Mouse (Mus musculus): ENCODE results near the gene Slc35b3. TPM values are rescaled to one million over a fixed set of nuclear protein-coding genes. Genes with fewer than 3 reads are reported as not detected.

The Slc35b3 gene
- polyA plus RNA-seq, 1 experiment: 20.6 TPM

GRCm38 (mm10) chr13:38944951-38945350 is 15.7 kb downstream of the Slc35b3 start:
- no peak for DNase-seq
- Histone ChIP-seq H3K4me3 (replicated peaks; ENCODE audit: extremely low read depth, low read depth, low read length) (no peak overlapping the region), H3K4me1 (ENCODE audit: control insufficient read depth, insufficient read depth, low read length) (peaks cover 7% of the 10 kb centered on the region; the same call in 1 of the 2 replicates)
- TF ChIP-seq CTCF (IDR thresholded peaks at IDR 0.05; ENCODE audit: insufficient read depth, low read length): no peak
- TF ChIP-seq POLR2A (IDR thresholded peaks at IDR 0.05; ENCODE audit: borderline replicate concordance, extremely low read depth, low read depth, low read length): no peak
- 92% methylated on average over 6 of the region's 6 CpGs for WGBS

- H3K4me3 ChIP-seq (replicated peaks; ENCODE audit: extremely low read depth, low read depth, low read length): no peak overlapping the region
- peaks cover 7% of the 10 kb centered on the region; the same call in 1 of the 2 replicates for H3K4me1 ChIP-seq (ENCODE audit: control insufficient read depth, insufficient read depth, low read length)
- WGBS: 81% methylated on average over 4 of the region's 4 CpGs
- TF ChIP-seq CTCF (IDR thresholded peaks at IDR 0.05; ENCODE audit: insufficient read depth, low read length): no peak
- TF ChIP-seq POLR2A (IDR thresholded peaks at IDR 0.05; ENCODE audit: borderline replicate concordance, extremely low read depth, low read depth, low read length): no peak
- no peak for DNase-seq
Measured at GRCm38 (mm10) chr13:38941786-38942185, 18.9 kb downstream of the Slc35b3 start.

GRCm38 (mm10) chr13:38941280-38941679 is 19.4 kb downstream of the Slc35b3 start:
- DNase-seq: no peak
- TF ChIP-seq POLR2A (IDR thresholded peaks at IDR 0.05; ENCODE audit: borderline replicate concordance, extremely low read depth, low read depth, low read length) (no peak), CTCF (IDR thresholded peaks at IDR 0.05; ENCODE audit: insufficient read depth, low read length) (no peak)
- Histone ChIP-seq H3K4me1 (ENCODE audit: control insufficient read depth, insufficient read depth, low read length) (peaks cover 2% of the 10 kb centered on the region; the same call in 1 of the 2 replicates), H3K4me3 (replicated peaks; ENCODE audit: extremely low read depth, low read depth, low read length) (no peak overlapping the region)
- WGBS: 82% methylated on average over 19 of the region's 19 CpGs

- 77% methylated on average over 2 of the region's 2 CpGs for WGBS
- DNase-seq: no peak
- Histone ChIP-seq H3K4me1 (ENCODE audit: control insufficient read depth, insufficient read depth, low read length) (no peaks in the 10 kb centered on the region), H3K4me3 (replicated peaks; ENCODE audit: extremely low read depth, low read depth, low read length) (no peak overlapping the region)
- TF ChIP-seq CTCF (IDR thresholded peaks at IDR 0.05; ENCODE audit: insufficient read depth, low read length) (no peak), POLR2A (IDR thresholded peaks at IDR 0.05; ENCODE audit: borderline replicate concordance, extremely low read depth, low read depth, low read length) (no peak)
Measured at GRCm38 (mm10) chr13:38938433-38938832, 22.2 kb downstream of the Slc35b3 start.

- TF ChIP-seq POLR2A (IDR thresholded peaks at IDR 0.05; ENCODE audit: borderline replicate concordance, extremely low read depth, low read depth, low read length) (no peak), CTCF (IDR thresholded peaks at IDR 0.05; ENCODE audit: insufficient read depth, low read length) (no peak)
- no peak for DNase-seq
- Histone ChIP-seq H3K4me3 (replicated peaks; ENCODE audit: extremely low read depth, low read depth, low read length) (no peak overlapping the region), H3K4me1 (ENCODE audit: control insufficient read depth, insufficient read depth, low read length) (no peaks in the 10 kb centered on the region)
- 58% methylated on average over 10 of the region's 10 CpGs for WGBS
Measured at GRCm38 (mm10) chr13:38936860-38937471, 23.7 kb downstream of the Slc35b3 start.

GRCm38 (mm10) chr13:38935856-38936446 is 24.7 kb downstream of the Slc35b3 start:
- TF ChIP-seq CTCF (IDR thresholded peaks at IDR 0.05; ENCODE audit: insufficient read depth, low read length) (no peak), POLR2A (IDR thresholded peaks at IDR 0.05; ENCODE audit: borderline replicate concordance, extremely low read depth, low read depth, low read length) (no peak)
- DNase-seq: no peak
- Histone ChIP-seq H3K4me3 (replicated peaks; ENCODE audit: extremely low read depth, low read depth, low read length) (no peak overlapping the region), H3K4me1 (ENCODE audit: control insufficient read depth, insufficient read depth, low read length) (no peaks in the 10 kb centered on the region)
- WGBS: 94% methylated on average over 10 of the region's 10 CpGs

- no peaks in the 10 kb centered on the region for H3K4me1 ChIP-seq (ENCODE audit: control insufficient read depth, insufficient read depth, low read length)
- H3K4me3 ChIP-seq (replicated peaks; ENCODE audit: extremely low read depth, low read depth, low read length): no peak overlapping the region
- WGBS: 88% methylated on average over 15 of the region's 15 CpGs
- DNase-seq: no peak
- TF ChIP-seq CTCF (IDR thresholded peaks at IDR 0.05; ENCODE audit: insufficient read depth, low read length): no peak
- TF ChIP-seq POLR2A (IDR thresholded peaks at IDR 0.05; ENCODE audit: borderline replicate concordance, extremely low read depth, low read depth, low read length): no peak
Measured at GRCm38 (mm10) chr13:38929843-38930578, 30.7 kb downstream of the Slc35b3 start.

GRCm38 (mm10) chr13:38922676-38923075 is 38.0 kb downstream of the Slc35b3 start:
- DNase-seq: no peak
- Histone ChIP-seq H3K4me3 (replicated peaks; ENCODE audit: extremely low read depth, low read depth, low read length) (no peak overlapping the region), H3K4me1 (ENCODE audit: control insufficient read depth, insufficient read depth, low read length) (no peaks in the 10 kb centered on the region)
- TF ChIP-seq CTCF (IDR thresholded peaks at IDR 0.05; ENCODE audit: insufficient read depth, low read length) (no peak), POLR2A (IDR thresholded peaks at IDR 0.05; ENCODE audit: borderline replicate concordance, extremely low read depth, low read depth, low read length) (no peak)
- WGBS: 58% methylated on average over 3 of the region's 3 CpGs

- no peak for DNase-seq
- WGBS: 77% methylated on average over 1 of the region's 1 CpGs
- no peak overlapping the region for H3K4me3 ChIP-seq (replicated peaks; ENCODE audit: extremely low read depth, low read depth, low read length)
- no peaks in the 10 kb centered on the region for H3K4me1 ChIP-seq (ENCODE audit: control insufficient read depth, insufficient read depth, low read length)
- no peak for TF ChIP-seq POLR2A (IDR thresholded peaks at IDR 0.05; ENCODE audit: borderline replicate concordance, extremely low read depth, low read depth, low read length)
- TF ChIP-seq CTCF (IDR thresholded peaks at IDR 0.05; ENCODE audit: insufficient read depth, low read length): no peak
Measured at GRCm38 (mm10) chr13:38921306-38921705, 39.4 kb downstream of the Slc35b3 start.

All from lung, adult 2 months (tissue).